Mouse (Mus musculus): ENCODE results near the gene Gpr84.

GRCm38 (mm10) chr15:103334194-103334593, 23.8 kb upstream of the Gpr84 start:
- no peak for TF ChIP-seq CTCF (IDR thresholded peaks at IDR 0.05; ENCODE audit: low read depth)
- TF ChIP-seq EP300 (optimal IDR thresholded peaks at IDR 0.05): no peak

Data from stomach, postnatal 0 days (tissue).